Mouse (Mus musculus) MEL (cell line): ENCODE measurements at regions not wholly inside any gene's neighbourhood (a gene's known extent, or its start where the extent isn't known, plus 50 kb on each side); places are given as distances from the start of the nearest gene placed in this dataset.

Experiments used
- DNase-seq: peaks from one replicate; pipeline ENCODE4 v3.0.0; 2011; ENCODE audit warnings: low read depth, low spot score
- H3K27ac ChIP-seq: 2 replicates; pipeline ENCODE4 v1.5.1; 2012; ENCODE audit warnings: low read depth, mild to moderate bottlenecking, control low read depth, low read length, moderate library complexity; ENCODE audit not compliant: control insufficient read depth
- H3K27me3 ChIP-seq, 2 experiments: fragments of 150-350 bp in 1 of 2; sonication (generic) in 1 of 2; 2 replicates each; pipeline ENCODE4 v1.6.1; 2012; ENCODE audit warnings: low read length in 2 of 2, mild to moderate bottlenecking in 2 of 2, improper control_type of control experiment in 1 of 2, moderate library complexity in 1 of 2; ENCODE audit not compliant: insufficient read depth in 2 of 2, control insufficient read depth in 1 of 2
- H3K36me3 ChIP-seq, 2 experiments: 2 replicates each; pipeline ENCODE4 v1.6.1; 2012 to 2014; ENCODE audit warnings: low read length in 2 of 2, improper control_type of control experiment in 1 of 2, inconsistent platforms in 1 of 2, mild to moderate bottlenecking in 1 of 2; ENCODE audit not compliant: insufficient read depth in 2 of 2, control insufficient read depth in 1 of 2
- H3K4me1 ChIP-seq, 2 experiments: fragments of 150-350 bp in 1 of 2; sonication (generic) in 1 of 2; 2 replicates each; pipeline ENCODE4 v1.6.1; 2012; ENCODE audit warnings: low read length in 2 of 2, improper control_type of control experiment in 1 of 2, mild to moderate bottlenecking in 1 of 2; ENCODE audit not compliant: insufficient read depth in 2 of 2, control insufficient read depth in 1 of 2
- H3K4me3 ChIP-seq, 2 experiments: fragments of 150-350 bp in 1 of 2; sonication (generic) in 1 of 2; 2 replicates each; pipeline ENCODE4 v1.5.1; 2012; ENCODE audit warnings: low read depth in 2 of 2, low read length in 2 of 2, mild to moderate bottlenecking in 2 of 2, moderate library complexity in 2 of 2, control low read depth in 1 of 2, improper control_type of control experiment in 1 of 2; ENCODE audit not compliant: control insufficient read depth in 1 of 2, insufficient read depth in 1 of 2
- H3K79me2 ChIP-seq: 2 replicates; pipeline ENCODE4 v1.6.1; 2012; ENCODE audit warnings: mild to moderate bottlenecking, low read length, moderate library complexity; ENCODE audit not compliant: control insufficient read depth, poor library complexity, insufficient read depth
- H3K9ac ChIP-seq: 2 replicates; pipeline ENCODE4 v1.6.1; 2012; ENCODE audit warnings: low read depth, mild to moderate bottlenecking, control low read depth, low read length, moderate library complexity; ENCODE audit not compliant: control insufficient read depth, poor library complexity, severe bottlenecking
- H3K9me3 ChIP-seq: fragments of 150-350 bp; sonication (generic); replicated peaks from 2 replicates; pipeline ENCODE4 v1.6.1; 2012; ENCODE audit warnings: mild to moderate bottlenecking, low read length, improper control_type of control experiment, moderate library complexity; ENCODE audit not compliant: insufficient read depth
- BHLHE40 ChIP-seq: IDR thresholded peaks from 2 replicates; pipeline ENCODE4 v1.6.1; 2012; ENCODE audit warnings: low read depth, mild to moderate bottlenecking, inconsistent platforms, low read length, improper control_type of control experiment, borderline replicate concordance
- CHD1 ChIP-seq: IDR thresholded peaks from 2 replicates; pipeline ENCODE4 v1.6.1; 2012; ENCODE audit warnings: low read depth, mild to moderate bottlenecking, inconsistent platforms, low read length, improper control_type of control experiment
- CHD2 ChIP-seq: IDR thresholded peaks from 2 replicates; pipeline ENCODE4 v1.6.1; 2011; ENCODE audit warnings: low read length, improper control_type of control experiment
- CTCF ChIP-seq, 3 experiments: IDR thresholded peaks in 2 of 3; conservative IDR thresholded peaks in 1 of 3; 2 replicates each; pipeline ENCODE4 v1.5.1; 2011 to 2012; ENCODE audit warnings: low read length in 3 of 3, low read depth in 2 of 3, mild to moderate bottlenecking in 2 of 3, improper control_type of control experiment in 1 of 3, inconsistent platforms in 1 of 3, mixed read lengths in 1 of 3, moderate library complexity in 1 of 3; ENCODE audit not compliant: control insufficient read depth in 1 of 3, insufficient read depth in 1 of 3, poor library complexity in 1 of 3, severe bottlenecking in 1 of 3
- ELF1 ChIP-seq: IDR thresholded peaks from 2 replicates; pipeline ENCODE4 v1.6.1; 2014; ENCODE audit warnings: low read depth, mild to moderate bottlenecking, inconsistent platforms, low read length, improper control_type of control experiment, moderate library complexity
- EP300 ChIP-seq, 2 experiments: IDR thresholded peaks; 2 replicates each; pipeline ENCODE4 v1.6.1; 2011; ENCODE audit warnings: improper control_type of control experiment in 2 of 2, low read length in 2 of 2, low read depth in 1 of 2, mild to moderate bottlenecking in 1 of 2
- GABPA ChIP-seq: IDR thresholded peaks from 2 replicates; pipeline ENCODE4 v1.6.1; 2012; ENCODE audit warnings: low read depth, mild to moderate bottlenecking, inconsistent platforms, low read length, improper control_type of control experiment, moderate library complexity
- GATA1 ChIP-seq: IDR thresholded peaks from 2 replicates; pipeline ENCODE4 v1.6.1; 2011; ENCODE audit warnings: low read depth, low read length, improper control_type of control experiment
- MAFK ChIP-seq: IDR thresholded peaks from 2 replicates; pipeline ENCODE4 v1.6.1; 2011; ENCODE audit warnings: low read depth, mild to moderate bottlenecking, low read length, improper control_type of control experiment, borderline replicate concordance
- MAX ChIP-seq: IDR thresholded peaks from 2 replicates; pipeline ENCODE4 v1.6.1; 2011; ENCODE audit warnings: low read length, improper control_type of control experiment
- MEF2A ChIP-seq: IDR thresholded peaks from 2 replicates; pipeline ENCODE4 v1.6.1; 2014; ENCODE audit warnings: low read depth, mild to moderate bottlenecking, inconsistent platforms, low read length, improper control_type of control experiment; ENCODE audit not compliant: poor library complexity, insufficient replicate concordance, severe bottlenecking; ENCODE audit errors: extremely low read depth
- MYC ChIP-seq: IDR thresholded peaks from 2 replicates; pipeline ENCODE4 v1.6.1; 2011; ENCODE audit warnings: low read depth, mild to moderate bottlenecking, low read length, improper control_type of control experiment, moderate library complexity
- POLR2AphosphoS2 ChIP-seq: IDR thresholded peaks from 2 replicates; pipeline ENCODE4 v1.6.1; 2011; ENCODE audit warnings: low read length, improper control_type of control experiment
- POLR2AphosphoS5 ChIP-seq: IDR thresholded peaks from 2 replicates; pipeline ENCODE4 v1.6.1; 2012; ENCODE audit warnings: low read depth, borderline replicate concordance, mild to moderate bottlenecking, inconsistent platforms, low read length, moderate library complexity, mixed read lengths
- SIN3A ChIP-seq: IDR thresholded peaks from 2 replicates; pipeline ENCODE4 v1.6.1; 2012; ENCODE audit warnings: low read length, improper control_type of control experiment, inconsistent platforms
- TBP ChIP-seq: IDR thresholded peaks from 2 replicates; pipeline ENCODE4 v1.8.0; 2011; ENCODE audit warnings: low read depth, low read length, improper control_type of control experiment
- UBTF ChIP-seq: IDR thresholded peaks from 2 replicates; pipeline ENCODE4 v1.6.1; 2012; ENCODE audit warnings: low read depth, mild to moderate bottlenecking, inconsistent platforms, low read length, improper control_type of control experiment, moderate library complexity, borderline replicate concordance; ENCODE audit not compliant: insufficient read depth
- ZKSCAN1 ChIP-seq: IDR thresholded peaks from 2 replicates; pipeline ENCODE4 v1.6.1; 2012; ENCODE audit warnings: low read depth, mild to moderate bottlenecking, inconsistent platforms, low read length, improper control_type of control experiment, moderate library complexity
- ZMIZ1 ChIP-seq: IDR thresholded peaks from 2 replicates; pipeline ENCODE4 v1.6.1; 2012; ENCODE audit warnings: low read depth, mild to moderate bottlenecking, inconsistent platforms, low read length, improper control_type of control experiment, moderate library complexity
- ZNF384 ChIP-seq: IDR thresholded peaks from 2 replicates; pipeline ENCODE4 v1.6.1; 2012; ENCODE audit warnings: low read depth, mild to moderate bottlenecking, inconsistent platforms, low read length, improper control_type of control experiment

GRCm38 (mm10) chr12:113401578-113402113 lies 87.7 kb upstream of the Adam6b start:
- Histone ChIP-seq H3K4me3 (no peak overlapping the region), H3K9ac (no peak overlapping the region)

GRCm38 (mm10) chr12:113402823-113403222 lies 86.5 kb upstream of the Adam6b start:
- no peaks in the 10 kb centered on the region for H3K27me3 ChIP-seq
- no peak overlapping the region for H3K27ac ChIP-seq
- no peak for DNase-seq
- no peak overlapping the region for H3K9ac ChIP-seq
- H3K4me1 ChIP-seq, result no peaks in the 10 kb centered on the region
- H3K36me3 ChIP-seq, result no peaks in the 10 kb centered on the region
- H3K9me3 ChIP-seq, result no peaks in the 10 kb centered on the region
- no peak for TF ChIP-seq POLR2AphosphoS5
- no peak for TF ChIP-seq TBP
- no peak for TF ChIP-seq MEF2A
- no peak for TF ChIP-seq MYC
- no peak for TF ChIP-seq ZKSCAN1
- no peak for TF ChIP-seq CTCF (IDR thresholded peaks at IDR 0.05 in 2 of 3, conservative IDR thresholded peaks at IDR 0.05 in 1 of 3; ENCODE audit: control insufficient read depth in 1 of 3, insufficient read depth in 1 of 3, low read depth in 2 of 3, low read length in 3 of 3, poor library complexity in 1 of 3, severe bottlenecking in 1 of 3)
- TF ChIP-seq GABPA, result no peak
- TF ChIP-seq MAFK, result no peak
- TF ChIP-seq BHLHE40, result no peak
- no peak for TF ChIP-seq ZMIZ1
- no peak overlapping the region for H3K4me3 ChIP-seq
- no peaks in the 10 kb centered on the region for H3K79me2 ChIP-seq

More at GRCm38 (mm10) chr12:113401578-113402113, 87.7 kb upstream of the Adam6b start:
- H3K9me3 ChIP-seq, result no peaks in the 10 kb centered on the region
- no peaks in the 10 kb centered on the region for H3K4me1 ChIP-seq
- H3K27ac ChIP-seq, result no peak overlapping the region
- TF ChIP-seq POLR2AphosphoS2 (no peak), ZMIZ1 (no peak), ZNF384 (no peak), GATA1 (no peak), EP300 (IDR thresholded peaks at IDR 0.05; ENCODE audit: low read depth in 1 of 2, low read length in 2 of 2) (no peak), SIN3A (no peak), ELF1 (no peak), GABPA (no peak), CHD1 (no peak), MAX (no peak), BHLHE40 (no peak), UBTF (no peak), CHD2 (no peak)
- no peaks in the 10 kb centered on the region for H3K79me2 ChIP-seq
- no peaks in the 10 kb centered on the region for H3K27me3 ChIP-seq
- no peak for DNase-seq
- H3K36me3 ChIP-seq, result no peaks in the 10 kb centered on the region
